Mouse (Mus musculus): ENCODE measurements around the gene Rnf182.

Rnf182 gene

DNA sequence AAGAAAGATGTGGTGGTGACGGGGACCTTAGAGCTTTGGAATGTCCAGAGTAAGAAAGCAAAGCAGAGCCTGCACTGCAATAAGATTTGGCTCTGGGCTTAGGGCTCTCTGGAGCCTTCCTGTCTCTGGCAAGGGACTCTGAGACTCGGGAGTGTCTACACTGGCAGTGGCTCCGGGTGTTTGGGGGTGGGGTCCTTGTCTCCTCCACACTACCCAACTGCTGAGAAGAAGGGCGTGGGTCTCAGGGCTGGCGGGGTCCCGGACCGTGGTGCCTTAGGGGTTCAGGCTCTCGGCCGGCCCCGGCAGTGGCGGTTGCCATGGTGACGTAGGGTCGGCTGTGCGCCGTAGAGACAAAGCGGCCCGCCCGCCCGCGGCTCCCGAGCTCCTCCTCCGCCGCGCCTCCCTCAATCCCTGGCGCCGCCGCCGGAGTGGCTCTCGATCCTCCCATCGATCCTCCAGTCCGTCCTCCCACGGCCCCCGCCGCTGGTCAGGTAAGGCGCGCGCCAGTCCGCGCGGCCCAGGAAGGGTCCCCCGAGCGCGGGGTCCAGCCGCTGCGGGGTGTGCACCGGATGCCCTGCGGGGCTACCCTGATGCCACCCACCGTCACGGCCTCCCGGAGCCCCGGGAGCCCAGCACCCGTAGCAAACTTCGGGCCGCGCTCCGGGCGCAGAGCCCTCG is at the start of gene Rnf182:
Gene Rnf182, plus strand, starts transcription at position 134 of the 678 bp plus-strand sequence.
- DNase-seq (ENCODE audit: inconsistent age in 2 of 2, low spot score in 1 of 2) = peak; percentile 73 to 87

DNA sequence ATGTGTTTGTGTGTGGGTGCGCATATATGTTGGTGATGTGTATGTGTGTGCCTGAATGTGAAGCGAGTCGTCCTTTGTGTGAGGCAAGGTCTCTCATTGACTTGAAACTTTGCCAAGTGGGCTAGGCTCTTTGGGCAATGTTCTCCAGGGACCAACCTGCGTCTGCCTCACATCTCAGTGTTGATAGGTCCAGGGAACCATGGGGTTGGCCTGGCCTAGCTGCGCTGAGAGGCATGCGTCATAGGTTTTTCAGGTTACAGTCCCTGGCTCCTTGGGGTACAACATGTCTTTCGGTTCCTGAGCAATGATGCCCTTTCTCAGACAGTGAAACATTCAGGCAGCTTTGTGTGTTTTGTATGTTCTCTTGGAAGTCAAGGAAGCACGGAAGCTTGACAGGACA is 49.3 kb upstream of the Rnf182 start:
- no peak for DNase-seq (ENCODE audit: inconsistent age in 2 of 2, low spot score in 1 of 2)

DNA sequence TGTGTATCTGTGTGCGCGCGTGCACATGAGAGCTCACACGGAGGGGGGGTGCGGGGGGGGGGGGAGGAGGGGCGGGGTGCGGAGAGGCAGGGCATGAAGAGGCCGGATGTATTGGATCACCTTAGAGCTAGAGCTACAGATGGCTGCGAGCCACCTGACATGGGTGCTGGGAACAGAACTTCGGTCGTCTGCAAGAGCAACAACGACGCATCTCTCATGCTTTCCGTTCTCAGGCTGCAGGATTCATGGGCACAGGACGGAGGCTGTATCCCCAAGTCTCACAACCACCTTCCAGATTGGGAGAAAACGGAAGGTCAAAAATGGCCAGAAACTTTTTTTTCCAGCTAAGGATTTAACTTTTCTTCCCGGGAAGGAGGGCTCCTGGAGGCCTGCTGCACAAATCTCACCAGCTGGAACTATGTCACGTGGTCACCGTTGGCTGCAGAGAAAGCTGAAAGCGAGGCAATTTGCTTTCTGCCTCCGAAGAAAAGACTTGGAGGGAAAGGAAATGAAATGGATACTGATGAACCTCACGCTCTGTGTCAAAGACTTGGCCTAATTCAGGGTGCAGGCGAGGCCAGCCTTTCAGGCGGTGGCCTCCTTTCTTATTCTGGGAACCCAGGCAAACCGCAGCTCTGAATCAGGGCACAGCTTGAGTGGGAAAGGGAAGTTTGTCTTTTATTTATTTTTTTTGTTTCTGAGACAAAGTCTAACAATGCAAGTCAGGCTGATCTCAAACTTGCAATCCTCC is 48.2 kb upstream of the Rnf182 start:
- no peak for DNase-seq (ENCODE audit: inconsistent age in 2 of 2, low spot score in 1 of 2)

DNA sequence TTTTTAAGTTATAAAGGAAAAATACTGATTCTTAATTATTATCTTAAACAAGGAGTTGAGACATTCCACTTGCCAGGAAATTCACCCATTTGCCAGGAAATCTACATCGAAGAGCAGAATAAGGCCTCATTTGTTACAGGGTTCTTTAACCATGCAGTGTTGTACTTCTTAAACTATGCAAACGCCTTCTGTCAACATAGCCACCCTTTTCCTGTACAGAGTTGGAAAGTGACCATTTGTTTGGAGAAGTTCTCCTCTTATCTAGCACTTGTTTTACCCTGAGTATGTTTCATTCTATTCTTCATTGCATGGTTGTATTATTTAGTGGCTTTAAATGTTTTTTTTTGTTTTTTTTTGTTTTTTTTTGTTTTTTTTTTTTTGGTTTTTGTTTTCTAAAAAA is 41.5 kb upstream of the Rnf182 start:
- no peak for DNase-seq (ENCODE audit: inconsistent age in 2 of 2, low spot score in 1 of 2)

DNA sequence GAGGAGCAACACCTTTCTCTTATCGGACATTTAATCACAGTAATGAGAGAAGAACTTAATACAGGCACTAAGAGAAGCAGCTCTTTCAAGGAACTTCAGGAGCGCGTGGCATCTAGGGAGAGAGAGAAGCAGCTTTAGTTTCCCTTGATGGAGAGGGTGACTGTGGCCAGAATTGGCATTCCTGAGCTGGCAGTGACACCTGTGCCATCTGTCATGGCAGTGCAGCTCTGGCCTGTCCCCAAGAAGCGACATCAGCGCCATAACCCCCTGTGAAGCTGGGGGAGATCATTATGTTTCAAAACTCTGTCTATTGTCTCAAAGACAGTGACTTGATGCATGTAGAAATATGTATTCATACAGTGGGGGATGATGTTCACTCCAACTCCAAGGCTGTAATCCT is 40.1 kb upstream of the Rnf182 start:
- DNase-seq (ENCODE audit: inconsistent age in 2 of 2, low spot score in 1 of 2) = no peak

DNA sequence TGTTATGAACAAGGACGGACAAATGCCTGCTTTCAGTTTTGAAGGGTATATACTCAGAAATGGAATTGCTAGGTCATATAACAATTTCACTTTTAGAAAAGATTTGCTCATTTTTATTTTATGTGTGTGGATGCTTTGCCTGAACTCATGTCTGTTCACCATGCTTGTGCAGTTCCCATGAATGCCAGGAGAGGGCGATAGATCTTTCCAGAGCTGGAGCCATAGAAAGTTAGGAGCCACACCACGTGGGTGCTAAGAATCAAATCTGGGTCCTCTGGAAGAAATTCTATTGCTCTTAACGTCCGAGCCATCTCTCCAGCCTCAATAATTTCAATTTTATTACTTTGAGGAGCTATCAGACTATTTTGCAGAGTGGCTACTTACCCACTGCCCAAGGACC is 38.3 kb upstream of the Rnf182 start:
- DNase-seq (ENCODE audit: inconsistent age in 2 of 2, low spot score in 1 of 2) = peak in 1 of 2 experiments; percentile 55

DNA sequence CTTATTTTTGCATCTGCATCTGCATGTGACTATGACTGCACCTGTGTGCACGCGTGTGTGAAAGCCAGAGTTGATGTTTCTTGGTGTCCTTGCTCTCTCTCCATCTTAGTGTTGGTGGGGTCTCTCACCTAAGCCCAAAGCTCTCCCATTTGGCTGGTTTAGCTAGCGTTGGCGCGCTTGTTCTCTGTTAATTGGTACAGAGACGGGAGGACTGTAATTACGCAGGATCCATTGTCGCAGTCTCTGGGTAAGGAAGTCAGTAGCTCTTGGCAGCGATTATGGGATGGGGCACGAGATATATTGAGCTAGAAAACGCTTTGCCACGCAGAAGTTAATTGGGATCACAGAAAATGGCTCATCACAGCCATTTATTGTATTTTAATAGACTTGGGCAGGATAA is 37.7 kb upstream of the Rnf182 start:
- DNase-seq (ENCODE audit: inconsistent age in 2 of 2, low spot score in 1 of 2) = no peak

DNA sequence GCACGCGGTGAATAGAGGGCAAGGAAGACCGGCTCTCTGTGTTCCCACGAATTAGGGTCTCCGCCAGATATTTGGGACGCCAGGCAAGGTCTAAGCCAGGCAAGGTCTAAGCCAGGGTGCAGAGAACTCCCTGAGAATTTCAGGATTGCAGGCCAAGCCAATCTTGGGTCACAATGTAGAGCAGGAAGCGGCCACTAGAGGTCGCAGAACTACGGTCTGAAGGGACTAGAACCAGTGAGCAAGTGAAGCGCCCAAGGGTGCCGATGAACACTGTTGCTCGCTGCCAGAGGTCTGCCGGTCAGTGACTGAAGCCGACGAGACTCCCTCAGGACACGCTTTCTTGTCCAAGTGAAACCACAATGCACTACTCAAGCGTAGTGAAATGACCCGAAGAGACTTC is 35.8 kb upstream of the Rnf182 start:
- DNase-seq (ENCODE audit: inconsistent age in 2 of 2, low spot score in 1 of 2) = peak in 1 of 2 experiments; percentile 77

DNA sequence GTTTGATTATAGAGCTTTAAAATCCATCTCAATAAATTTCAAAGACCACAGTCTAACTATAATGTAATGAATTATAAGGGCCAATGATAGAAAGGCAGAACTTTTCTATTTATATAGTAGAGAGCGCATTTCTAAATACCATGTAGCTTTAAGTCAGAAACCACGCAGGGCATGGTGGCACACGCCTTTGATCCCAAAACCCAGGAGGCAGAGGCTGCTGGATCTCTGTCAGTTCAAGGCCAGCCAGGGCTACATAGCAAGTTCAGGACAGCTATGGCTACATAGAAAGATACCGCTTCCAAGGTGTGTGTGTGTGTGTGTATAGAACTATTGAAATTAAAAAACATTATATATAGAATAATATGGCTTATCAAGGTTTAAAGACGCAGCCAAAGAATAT is 34.8 kb upstream of the Rnf182 start:
- DNase-seq (ENCODE audit: inconsistent age in 2 of 2, low spot score in 1 of 2) = no peak

DNA sequence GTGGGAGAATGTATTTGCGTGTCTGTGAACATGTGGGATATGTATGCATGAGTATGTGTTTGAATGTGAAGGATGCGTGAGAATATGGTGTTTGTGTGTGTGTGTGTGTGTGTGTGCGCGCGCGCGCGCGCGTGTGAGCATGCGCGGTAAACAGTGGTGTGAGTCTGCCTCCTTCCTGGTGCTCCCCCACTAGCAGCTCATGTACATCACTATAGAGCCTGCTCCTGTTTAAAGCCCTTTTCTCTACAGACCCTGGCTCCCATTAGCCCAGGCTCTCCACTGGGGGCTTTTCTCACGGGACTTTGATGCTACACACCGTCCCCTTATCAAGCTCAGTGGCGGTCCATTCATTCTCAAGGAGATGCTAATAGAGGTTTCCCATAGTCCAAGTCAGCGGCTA is 32.5 kb upstream of the Rnf182 start:
- DNase-seq (ENCODE audit: inconsistent age in 2 of 2, low spot score in 1 of 2) = no peak

DNA sequence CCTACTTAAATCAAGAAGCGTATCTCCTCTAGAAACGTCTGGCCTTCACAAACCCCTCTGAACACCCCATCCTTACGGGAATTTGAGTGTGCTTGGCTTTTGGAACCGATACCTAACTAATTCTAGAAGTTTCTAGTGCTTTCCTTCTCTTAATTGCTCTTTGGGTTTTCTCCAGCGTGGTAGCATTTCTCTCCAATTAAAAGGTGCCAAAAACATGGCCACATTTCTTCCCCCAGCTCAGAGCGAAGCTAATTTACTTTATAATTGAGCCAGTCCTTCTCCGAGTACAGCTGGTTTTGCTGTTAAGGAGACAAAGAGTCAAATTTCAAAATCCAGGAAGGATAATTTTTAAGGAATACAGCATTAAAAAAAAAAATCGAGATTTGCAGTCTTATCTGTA is 32.0 kb upstream of the Rnf182 start:
- DNase-seq (ENCODE audit: inconsistent age in 2 of 2, low spot score in 1 of 2) = no peak

DNA sequence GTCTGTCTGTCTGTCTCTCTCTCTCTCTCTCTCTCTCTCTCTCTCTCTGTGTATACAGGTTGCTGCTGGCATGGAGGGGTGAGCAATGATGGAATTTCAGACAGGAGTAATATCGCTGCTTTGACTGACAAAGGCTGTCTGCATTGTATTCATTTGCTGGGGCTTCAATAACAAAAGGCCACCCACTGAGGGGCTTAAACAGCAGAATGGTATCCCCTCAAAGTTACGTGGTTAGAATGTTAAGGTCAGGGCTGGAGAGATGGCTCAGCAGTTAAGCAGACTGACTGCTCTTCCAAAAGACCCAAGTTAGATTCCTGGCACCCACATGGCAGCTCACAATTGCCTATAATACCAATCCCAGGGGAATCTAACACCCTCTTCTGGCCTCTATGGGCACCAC is 30.2 kb upstream of the Rnf182 start:
- no peak for DNase-seq (ENCODE audit: inconsistent age in 2 of 2, low spot score in 1 of 2)

DNA sequence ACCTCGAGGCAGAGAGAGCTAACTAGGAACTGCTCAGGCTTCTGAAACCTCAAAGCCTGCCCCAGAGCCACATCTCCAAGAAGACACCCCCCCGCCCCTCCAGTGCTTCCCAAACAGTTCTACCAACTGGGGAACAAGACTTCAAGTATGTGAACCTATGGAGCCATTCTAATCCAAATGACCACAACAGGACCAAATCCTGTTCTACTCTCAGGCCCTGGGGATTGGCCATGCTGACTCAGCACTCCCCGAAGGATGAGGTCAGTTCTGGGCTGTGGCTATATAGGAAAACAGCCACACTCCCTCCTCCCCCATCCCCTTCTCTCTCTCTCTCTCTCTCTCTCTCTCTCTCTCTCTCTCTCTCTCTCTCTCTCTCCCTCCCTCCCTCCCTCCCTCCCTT is 28.5 kb upstream of the Rnf182 start:
- no peak for DNase-seq (ENCODE audit: inconsistent age in 2 of 2, low spot score in 1 of 2)

DNA sequence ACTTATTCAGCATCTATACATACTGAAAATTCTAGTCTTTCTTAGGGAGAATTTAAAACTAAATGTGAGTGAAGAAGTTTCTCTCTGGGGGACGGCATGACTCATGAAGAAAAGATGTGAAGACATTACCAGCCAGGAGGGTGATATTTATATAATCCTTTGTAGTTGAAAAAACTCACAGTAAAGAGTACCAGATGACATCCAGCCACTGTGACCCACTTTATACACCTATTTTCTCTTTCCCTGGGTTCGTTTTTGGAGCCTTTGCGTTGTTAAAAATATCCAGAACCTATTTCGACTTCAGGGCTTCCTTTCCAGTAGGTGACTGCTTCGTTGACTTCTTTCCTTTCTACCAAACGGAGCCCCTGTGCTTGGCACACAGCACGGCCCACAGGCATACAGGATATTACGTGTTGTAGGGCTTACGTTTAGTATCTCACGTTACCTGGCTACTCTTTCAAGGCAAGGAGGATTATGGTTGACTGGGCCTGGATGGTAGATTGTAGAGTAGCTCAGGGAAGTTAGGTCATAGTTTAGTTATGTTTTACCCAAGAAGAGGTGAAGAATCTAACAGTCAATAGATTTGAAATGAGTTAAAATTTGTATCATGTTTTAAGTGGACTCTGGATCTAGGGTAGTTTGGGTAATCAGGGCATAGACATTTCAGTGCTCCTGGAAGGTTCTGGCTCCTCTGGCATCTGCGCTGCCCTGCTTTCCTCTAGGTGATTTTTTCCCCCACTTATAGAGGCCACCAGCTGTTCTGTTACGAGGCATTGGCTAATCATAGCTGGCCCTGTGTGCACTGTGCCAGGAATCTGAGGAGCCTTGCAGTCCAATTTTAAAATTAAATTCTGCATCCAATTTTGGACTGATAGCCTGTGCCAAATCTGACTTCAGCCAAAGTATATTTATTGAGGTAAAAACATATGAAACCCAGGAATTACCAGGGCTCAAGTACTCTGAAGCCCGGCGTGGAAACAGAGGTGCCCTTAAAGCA is 27.4 kb upstream of the Rnf182 start:
- no peak for DNase-seq (ENCODE audit: inconsistent age in 2 of 2, low spot score in 1 of 2)

DNA sequence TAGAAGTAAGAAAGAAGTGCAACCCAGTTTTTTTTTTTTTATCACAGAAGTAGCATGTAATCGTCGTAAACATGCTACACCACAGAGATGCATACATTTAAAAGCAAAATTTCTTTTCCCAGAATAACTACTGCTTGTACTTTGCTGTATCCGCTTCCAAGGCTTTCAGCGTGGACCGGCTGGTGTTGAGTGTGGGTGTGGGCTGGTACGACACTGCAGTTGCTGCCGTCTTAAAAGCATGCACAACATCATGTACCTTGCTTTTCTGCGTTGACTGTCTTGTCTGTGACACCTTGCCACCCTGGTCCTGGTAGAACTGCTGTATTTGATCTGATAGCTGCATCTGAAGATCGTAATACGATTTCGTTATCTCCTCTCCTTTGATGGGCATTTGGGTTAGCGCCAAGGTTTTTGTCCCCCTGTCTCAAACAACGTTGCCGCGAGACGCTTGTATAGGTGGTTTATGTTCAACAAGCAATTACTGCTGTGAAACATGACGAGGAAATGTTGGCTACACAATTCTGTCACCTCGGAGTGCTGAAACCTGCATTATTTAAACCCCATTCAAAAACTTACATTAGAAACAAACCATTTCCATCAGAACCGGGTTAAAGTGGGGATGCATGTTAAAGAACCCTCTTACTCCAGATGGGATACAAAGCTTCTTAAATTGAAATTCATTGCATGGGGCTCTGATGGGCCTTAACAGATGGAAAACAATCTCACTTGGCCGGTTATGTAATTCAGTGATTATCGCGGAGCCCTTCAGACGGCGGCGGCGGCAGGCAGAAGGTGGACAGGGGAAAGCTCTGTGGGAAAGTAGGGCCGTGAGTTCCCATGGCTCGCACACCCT is 23.5 kb upstream of the Rnf182 start:
- DNase-seq (ENCODE audit: inconsistent age in 2 of 2, low spot score in 1 of 2) = peak; percentile 16 to 43

DNA sequence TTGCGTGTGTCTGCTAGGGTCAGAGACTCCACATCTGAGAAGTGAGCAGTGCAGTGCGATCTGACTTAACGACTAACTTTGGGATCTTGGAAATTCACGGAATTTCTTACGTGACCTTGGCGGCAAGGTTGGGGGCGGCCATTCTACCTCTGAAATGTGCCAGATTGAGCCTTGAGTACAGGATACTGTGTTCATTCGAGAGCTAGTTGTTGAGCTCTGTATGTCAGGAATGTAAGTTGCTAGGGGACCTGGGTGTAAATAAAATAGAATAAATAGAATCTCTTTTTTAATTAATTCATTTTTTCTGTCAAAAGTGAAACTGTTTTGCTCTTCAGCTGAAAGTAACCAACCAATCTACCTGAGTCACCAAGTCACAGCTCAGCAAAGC is 22.8 kb upstream of the Rnf182 start:
- no peak for DNase-seq (ENCODE audit: inconsistent age in 2 of 2, low spot score in 1 of 2)

DNA sequence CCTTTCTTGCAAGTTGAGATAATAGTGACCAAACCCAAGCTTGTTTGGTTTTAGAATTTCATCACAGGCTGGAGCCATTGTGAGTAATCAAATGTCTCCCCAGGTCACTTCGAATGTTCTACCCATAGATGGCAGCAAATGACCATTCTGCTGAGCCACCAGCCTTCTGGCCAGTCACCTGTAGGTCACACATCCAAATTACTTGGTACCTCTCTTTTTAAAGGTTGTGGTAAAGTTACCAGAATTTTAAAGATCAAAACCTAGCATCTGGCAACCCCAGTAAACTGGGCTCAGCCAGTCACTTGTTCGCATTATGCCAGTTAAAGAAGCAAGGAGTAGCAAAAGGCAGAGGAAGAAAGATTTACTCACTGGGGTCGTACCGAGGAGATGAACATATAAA is 19.6 kb upstream of the Rnf182 start:
- peak; percentile 54 to 87 for DNase-seq (ENCODE audit: inconsistent age in 2 of 2, low spot score in 1 of 2)

DNA sequence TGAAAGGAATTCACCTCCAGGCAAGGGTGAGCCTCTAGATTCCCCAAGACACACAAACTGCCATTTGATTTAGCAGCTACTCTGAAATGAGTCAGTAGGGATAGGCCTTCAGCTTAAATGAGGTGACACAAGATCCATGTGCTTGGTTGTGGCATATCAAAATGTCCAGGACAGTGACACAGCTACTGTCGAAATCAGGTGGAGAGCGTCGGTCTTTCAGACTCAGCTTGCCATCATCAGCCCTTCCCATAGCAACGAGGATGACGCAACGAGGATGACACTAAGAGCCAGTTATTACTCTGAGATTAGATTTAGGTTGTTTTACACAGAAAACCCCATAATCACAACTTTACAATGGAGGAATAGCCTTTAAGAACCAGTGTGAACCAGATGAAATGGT is 14.5 kb upstream of the Rnf182 start:
- no peak for DNase-seq (ENCODE audit: inconsistent age in 2 of 2, low spot score in 1 of 2)

DNA sequence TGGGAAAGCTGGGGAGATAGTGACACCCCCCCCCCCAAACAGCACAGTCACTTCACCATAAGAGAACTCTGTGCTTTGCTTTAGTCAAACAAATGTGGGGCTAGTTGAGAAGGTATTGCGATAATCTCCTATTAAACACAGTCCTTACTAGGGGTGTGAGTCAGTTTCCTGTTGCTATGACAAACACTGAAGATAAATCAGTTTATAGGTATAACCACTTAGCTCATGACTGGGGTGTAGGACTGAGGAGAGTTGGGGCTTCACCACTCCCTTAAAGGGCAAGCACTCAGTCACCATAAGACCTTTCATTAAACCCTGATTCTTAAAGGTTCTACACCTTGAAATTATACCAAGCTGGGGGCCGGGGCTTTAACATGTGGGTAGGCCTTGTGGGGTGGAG is 13.1 kb upstream of the Rnf182 start:
- DNase-seq (ENCODE audit: inconsistent age in 2 of 2, low spot score in 1 of 2) = no peak

DNA sequence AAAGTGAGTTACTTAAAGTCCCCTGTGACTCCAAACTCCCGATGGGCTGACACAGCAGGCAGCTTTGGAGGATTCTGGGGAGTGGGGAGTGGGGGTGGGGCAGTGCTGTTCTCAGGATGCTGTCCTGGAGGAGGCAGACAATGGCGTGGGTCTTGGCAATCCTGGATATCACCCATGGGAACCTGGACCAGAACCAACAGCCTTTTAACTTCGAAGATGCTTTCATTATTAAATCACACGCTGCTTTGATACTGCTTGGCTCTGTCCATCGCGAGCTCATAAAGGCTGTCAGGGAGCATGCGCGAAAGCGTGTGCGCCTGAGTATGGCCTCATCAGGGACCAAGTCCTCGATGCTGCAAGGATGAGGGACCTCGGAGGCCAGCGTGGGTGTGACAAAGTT is 12.5 kb upstream of the Rnf182 start:
- no peak for DNase-seq (ENCODE audit: inconsistent age in 2 of 2, low spot score in 1 of 2)

DNA sequence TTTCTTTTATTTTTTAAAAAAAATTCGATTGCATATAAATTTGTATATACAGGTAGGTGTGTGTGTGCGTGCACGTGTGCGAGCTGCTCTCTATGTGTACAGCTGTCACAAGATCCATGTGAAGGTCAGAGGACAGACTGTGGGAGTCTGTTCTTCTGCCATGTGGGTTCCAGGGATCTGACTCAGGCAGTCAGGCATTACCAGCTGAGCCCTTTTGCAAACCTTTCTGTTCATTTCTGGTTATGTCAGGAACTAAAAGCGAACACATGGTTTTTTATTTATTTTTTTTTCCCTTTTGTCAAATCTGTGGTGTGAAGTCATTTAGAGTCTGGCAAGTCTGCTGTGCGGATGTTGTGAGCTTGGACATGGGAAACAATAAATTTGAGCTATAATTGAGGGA is 6.7 kb upstream of the Rnf182 start:
- DNase-seq (ENCODE audit: inconsistent age in 2 of 2, low spot score in 1 of 2) = no peak
